Mouse (Mus musculus) limb, embryonic 11.5 days (tissue): Measurements from ENCODE around the gene Rtp1. TPM values are rescaled to one million over a fixed set of nuclear protein-coding genes. Genes with fewer than 3 reads are reported as not detected.

ENCODE experiments used
- ATAC-seq: fragments of 200-750 bp; cut with Nextera tagmentation; 2 replicates; pipeline ENCODE4 v1.8.0; 2017; ENCODE audit warnings: low read depth; ENCODE audit not compliant: insufficient number of reproducible peaks, low FRiP score, low TSS enrichment
- DNase-seq: peaks from one replicate; pipeline ENCODE4 v3.0.0-alpha.2; 2015; ENCODE audit warnings: low spot score
- H3K27ac ChIP-seq: fragments of 300-500 bp; sonication (generic); replicated peaks from 2 replicates; pipeline ENCODE4 v1.5.1; 2014; ENCODE audit warnings: low read depth, mild to moderate bottlenecking, low read length
- H3K27me3 ChIP-seq: fragments of 300-500 bp; sonication (generic); 2 replicates; pipeline ENCODE4 v1.6.1; 2014; ENCODE audit warnings: mild to moderate bottlenecking, low read length, mixed read lengths; ENCODE audit not compliant: control insufficient read depth, insufficient read depth
- H3K36me3 ChIP-seq: fragments of 300-500 bp; sonication (generic); 2 replicates; pipeline ENCODE4 v1.6.1; 2014; ENCODE audit warnings: mild to moderate bottlenecking, low read length, moderate library complexity, mixed read lengths; ENCODE audit not compliant: control insufficient read depth, insufficient read depth
- H3K4me1 ChIP-seq: fragments of 300-500 bp; sonication (generic); 2 replicates; pipeline ENCODE4 v1.6.1; 2014; ENCODE audit warnings: low read length, mixed read lengths; ENCODE audit not compliant: control insufficient read depth, insufficient read depth
- H3K4me2 ChIP-seq: fragments of 300-500 bp; sonication (generic); 2 replicates; pipeline ENCODE4 v1.6.1; 2014; ENCODE audit warnings: low read depth, mild to moderate bottlenecking, moderate library complexity; ENCODE audit not compliant: severe bottlenecking
- H3K4me3 ChIP-seq: fragments of 300-500 bp; sonication (generic); 2 replicates; pipeline ENCODE4 v1.5.1; 2014; ENCODE audit warnings: low read depth, low read length
- H3K9ac ChIP-seq: fragments of 300-500 bp; sonication (generic); 2 replicates; pipeline ENCODE4 v1.6.1; 2014; ENCODE audit warnings: mild to moderate bottlenecking, low read length
- H3K9me3 ChIP-seq: fragments of 300-500 bp; sonication (generic); 2 replicates; pipeline ENCODE4 v1.6.1; 2016; ENCODE audit warnings: low read length; ENCODE audit not compliant: control insufficient read depth
- WGBS: fragments of 180-500 bp; shearing (Covaris S2); extraction: QIAGEN DNeasy Blood & Tissue Kit; methylation state at CpG from one replicate; pipeline ENCODE4 v1.1.7; 2014; 5-methylcytosine and 5-hydroxymethylcytosine counted together
- polyA plus RNA-seq: library from polyadenylated mRNA; unstranded; fragments of >200 nt; fragmentation: Nextera tagmentation; extraction: Ambion mirVana; gene quantifications from 2 replicates; pipeline ENCODE4 v1.2.1, GENCODE M21; 2014

The Rtp1 gene
- polyA plus RNA-seq, 1 experiment from 2014 or later, result not detected

DNA sequence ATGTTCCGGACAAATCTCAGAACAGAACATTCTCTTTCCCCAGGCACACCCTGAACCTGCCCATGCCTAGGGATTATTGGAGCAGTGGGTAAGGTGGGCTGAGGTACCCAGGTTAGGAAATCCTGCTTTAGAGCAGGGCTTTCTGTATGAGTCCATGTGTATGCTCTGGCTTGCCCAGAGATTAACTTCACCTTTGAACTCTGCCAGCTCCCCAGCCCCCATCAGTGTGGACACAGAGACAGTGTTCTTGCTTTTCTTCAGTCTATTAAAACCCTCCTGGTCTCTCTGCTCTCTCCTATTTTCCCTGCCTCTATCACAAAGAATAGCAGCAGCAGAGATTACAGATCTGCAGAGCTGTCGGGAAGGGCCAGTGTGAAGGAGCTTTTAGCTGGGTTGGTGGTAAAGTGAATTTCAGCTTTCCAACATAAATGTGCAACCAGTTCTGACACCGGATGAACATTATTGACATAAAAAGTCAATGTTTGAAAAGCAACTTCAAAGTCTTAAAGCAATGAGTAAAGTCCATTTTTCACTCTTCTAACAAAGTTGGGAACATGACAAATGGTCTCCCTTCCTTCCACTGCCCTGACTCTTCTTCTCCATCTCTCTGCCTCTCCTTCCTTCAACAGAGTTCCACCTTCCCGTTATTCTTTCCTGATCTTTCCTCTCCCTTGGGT, 34.9 kb downstream of the Rtp1 start:
- no peak for ATAC-seq

GRCm38 (mm10) chr16:23471551-23471950, 42.6 kb downstream of the Rtp1 start:
- no peak overlapping the region for H3K4me3 ChIP-seq
- ATAC-seq, result no peak
- no peaks in the 10 kb centered on the region for H3K4me1 ChIP-seq
- H3K9me3 ChIP-seq, result no peaks in the 10 kb centered on the region
- H3K36me3 ChIP-seq, result no peaks in the 10 kb centered on the region; the same call in 1 of the 2 replicates
- no peak for DNase-seq
- H3K27ac ChIP-seq, result no peak overlapping the region
- no peak overlapping the region for H3K9ac ChIP-seq
- H3K27me3 ChIP-seq, result no peaks in the 10 kb centered on the region
- no peak overlapping the region for H3K4me2 ChIP-seq
- WGBS, result 90% methylated on average over 6 of the region's 6 CpGs

More for the DNA sequence above, 34.9 kb downstream of the Rtp1 start:
- H3K9ac ChIP-seq, result no peak overlapping the region
- no peak for DNase-seq
- no peaks in the 10 kb centered on the region for H3K9me3 ChIP-seq
- H3K4me3 ChIP-seq, result no peak overlapping the region
- 0 out of 2 replicates have a peak, but pooled peaks cover 4% of the 10 kb centered on the region for H3K4me1 ChIP-seq
- H3K27me3 ChIP-seq, result no peaks in the 10 kb centered on the region
- H3K36me3 ChIP-seq, result no peaks in the 10 kb centered on the region
- H3K4me2 ChIP-seq, result no peak overlapping the region
- H3K27ac ChIP-seq, result no peak overlapping the region
- 93% methylated on average over 4 of the region's 4 CpGs for WGBS

GRCm38 (mm10) chr16:23472046-23472445, 43.1 kb downstream of the Rtp1 start:
- H3K4me1 ChIP-seq, result no peaks in the 10 kb centered on the region
- H3K36me3 ChIP-seq, result no peaks in the 10 kb centered on the region; the same call in 1 of the 2 replicates
- H3K4me3 ChIP-seq, result no peak overlapping the region
- no peaks in the 10 kb centered on the region for H3K27me3 ChIP-seq
- DNase-seq (no peak), ATAC-seq (no peak)
- no peak overlapping the region for H3K27ac ChIP-seq
- no peak overlapping the region for H3K4me2 ChIP-seq
- no peaks in the 10 kb centered on the region for H3K9me3 ChIP-seq
- WGBS, result 55% methylated on average over 3 of the region's 3 CpGs
- no peak overlapping the region for H3K9ac ChIP-seq

- Histone ChIP-seq H3K9ac (no peak overlapping the region), H3K4me1 (no peaks in the 10 kb centered on the region), H3K4me3 (no peak overlapping the region), H3K27me3 (no peaks in the 10 kb centered on the region), H3K27ac (no peak overlapping the region), H3K4me2 (no peak overlapping the region), H3K9me3 (no peaks in the 10 kb centered on the region), H3K36me3 (no peaks in the 10 kb centered on the region; the same call in 1 of the 2 replicates)
- ATAC-seq (no peak), DNase-seq (no peak)
- 92% methylated on average over 4 of the region's 4 CpGs for WGBS
These were observed 46.7 kb downstream of the Rtp1 start for GRCm38 (mm10) chr16:23475651-23476050.

- Histone ChIP-seq H3K9ac (no peak overlapping the region), H3K4me1 (no peaks in the 10 kb centered on the region), H3K4me2 (no peak overlapping the region), H3K27me3 (no peaks in the 10 kb centered on the region), H3K4me3 (no peak overlapping the region), H3K36me3 (no peaks in the 10 kb centered on the region), H3K9me3 (no peaks in the 10 kb centered on the region), H3K27ac (no peak overlapping the region)
- DNase-seq (no peak), ATAC-seq (no peak)
These were observed 47.7 kb downstream of the Rtp1 start for GRCm38 (mm10) chr16:23476598-23476997.

GRCm38 (mm10) chr16:23479872-23480603, 51.1 kb downstream of the Rtp1 start:
- H3K36me3 ChIP-seq, result no peaks in the 10 kb centered on the region
- no peak overlapping the region for H3K9ac ChIP-seq
- H3K4me3 ChIP-seq, result no peak overlapping the region
- 80% methylated on average over 7 of the region's 7 CpGs for WGBS
- ATAC-seq (no peak), DNase-seq (no peak)
- no peaks in the 10 kb centered on the region for H3K9me3 ChIP-seq
- H3K4me1 ChIP-seq, result no peaks in the 10 kb centered on the region
- H3K4me2 ChIP-seq, result no peak overlapping the region
- no peak overlapping the region for H3K27ac ChIP-seq
- H3K27me3 ChIP-seq, result no peaks in the 10 kb centered on the region

DNA sequence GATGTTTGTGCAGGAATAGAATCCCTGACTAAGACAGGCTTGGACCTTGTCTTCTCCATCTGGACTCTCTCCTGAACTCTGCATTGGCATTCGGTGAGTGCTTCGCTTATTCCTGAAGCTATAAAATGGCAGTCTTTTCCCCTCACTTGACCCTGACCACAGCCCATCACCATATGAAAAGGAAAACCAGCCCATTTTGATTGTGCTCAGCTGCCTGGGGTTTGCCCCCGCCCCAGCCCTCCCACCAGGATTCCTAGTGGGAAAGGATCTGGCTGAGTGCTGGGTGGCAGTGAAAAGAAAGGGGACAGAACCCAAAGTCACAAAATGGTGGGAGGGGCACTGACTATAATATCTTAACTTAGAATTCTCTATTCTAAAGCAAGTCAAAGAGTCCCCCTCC, 53.3 kb downstream of the Rtp1 start:
- H3K4me1 ChIP-seq, result no peaks in the 10 kb centered on the region
- no peaks in the 10 kb centered on the region for H3K36me3 ChIP-seq
- H3K27me3 ChIP-seq, result no peaks in the 10 kb centered on the region
- ATAC-seq (no peak), DNase-seq (no peak)
- WGBS, result 75% methylated on average over 3 of the region's 3 CpGs
- H3K4me2 ChIP-seq, result no peak overlapping the region
- H3K4me3 ChIP-seq, result no peak overlapping the region
- H3K9me3 ChIP-seq, result no peaks in the 10 kb centered on the region
- H3K9ac ChIP-seq, result no peak overlapping the region
- no peak overlapping the region for H3K27ac ChIP-seq

GRCm38 (mm10) chr16:23482846-23483245, 53.9 kb downstream of the Rtp1 start:
- Histone ChIP-seq H3K4me3 (no peak overlapping the region), H3K4me1 (no peaks in the 10 kb centered on the region), H3K27me3 (no peaks in the 10 kb centered on the region), H3K9me3 (no peaks in the 10 kb centered on the region), H3K36me3 (no peaks in the 10 kb centered on the region), H3K27ac (no peak overlapping the region), H3K9ac (no peak overlapping the region), H3K4me2 (no peak overlapping the region)
- ATAC-seq, result no peak
- 95% methylated on average over 12 of the region's 12 CpGs for WGBS
- DNase-seq, result no peak
